Mouse (Mus musculus) CH12.LX (cell line): ENCODE measurements around the gene Rnf181. TPM values are rescaled to one million over a fixed set of nuclear protein-coding genes. Genes with fewer than 3 reads are reported as not detected.

Source experiments
- DNase-seq: peaks from one replicate; pipeline ENCODE4 v3.0.0-alpha.2; 2013; ENCODE audit errors: extremely low read depth
- H3K27ac ChIP-seq: 2 replicates; pipeline ENCODE4 v1.5.1; 2012; ENCODE audit warnings: low read depth, mild to moderate bottlenecking, control low read depth, moderate library complexity; ENCODE audit not compliant: insufficient read depth
- H3K27me3 ChIP-seq: replicated peaks from 2 replicates; pipeline ENCODE3; 2012; ENCODE audit warnings: inconsistent platforms
- H3K36me3 ChIP-seq, 2 experiments: replicated peaks in 1 of 2; 2 replicates each; pipeline versions ENCODE3 to v1.6.1; 2012; ENCODE audit warnings: inconsistent platforms in 1 of 2, low read length in 1 of 2, mild to moderate bottlenecking in 1 of 2, mixed read lengths in 1 of 2, moderate library complexity in 1 of 2; ENCODE audit not compliant: control insufficient read depth in 1 of 2, insufficient read depth in 1 of 2
- H3K4me1 ChIP-seq, 2 experiments: 2 replicates each; pipeline ENCODE4 v1.6.1; 2012; ENCODE audit warnings: inconsistent platforms in 1 of 2, moderate library complexity in 1 of 2; ENCODE audit not compliant: insufficient read depth in 2 of 2, control insufficient read depth in 1 of 2
- H3K4me2 ChIP-seq: 2 replicates; pipeline ENCODE4 v1.6.1; 2012; ENCODE audit warnings: low read depth, mild to moderate bottlenecking, control low read depth; ENCODE audit not compliant: poor library complexity, insufficient read depth, severe bottlenecking
- H3K4me3 ChIP-seq, 3 experiments: fragments of 150-350 bp in 1 of 3; sonication (generic) in 1 of 3; replicated peaks in 1 of 3; 2 replicates each; pipeline versions ENCODE3 to v1.5.1; 2011 to 2012; ENCODE audit warnings: low read depth in 2 of 3, low read length in 2 of 3, mild to moderate bottlenecking in 2 of 3, moderate library complexity in 2 of 3, control low read depth in 1 of 3, improper control_type of control experiment in 1 of 3, inconsistent platforms in 1 of 3, mixed read lengths in 1 of 3; ENCODE audit not compliant: poor library complexity in 1 of 3
- H3K79me2 ChIP-seq: replicated peaks from 2 replicates; pipeline ENCODE4 v1.6.1; 2012; ENCODE audit warnings: mild to moderate bottlenecking, moderate library complexity; ENCODE audit not compliant: control insufficient read depth, poor library complexity, insufficient read depth, severe bottlenecking; ENCODE audit errors: extremely low read depth
- H3K9ac ChIP-seq: 2 replicates; pipeline ENCODE4 v1.6.1; 2012; ENCODE audit warnings: low read depth, mild to moderate bottlenecking, control low read depth, moderate library complexity; ENCODE audit not compliant: insufficient read depth
- H3K9me3 ChIP-seq: replicated peaks from 2 replicates; pipeline ENCODE3; 2012; ENCODE audit warnings: low read length, inconsistent platforms, mixed read lengths
- BHLHE40 ChIP-seq: IDR thresholded peaks from 2 replicates; pipeline ENCODE4 v1.6.1; 2011; ENCODE audit warnings: mild to moderate bottlenecking, low read depth, low read length, improper control_type of control experiment
- CHD2 ChIP-seq: IDR thresholded peaks from 2 replicates; pipeline ENCODE4 v1.6.1; 2011; ENCODE audit warnings: low read length, improper control_type of control experiment
- ELF1 ChIP-seq: IDR thresholded peaks from 2 replicates; pipeline ENCODE4 v1.6.1; 2014; ENCODE audit warnings: low read depth, mild to moderate bottlenecking, inconsistent platforms, low read length, improper control_type of control experiment
- ETS1 ChIP-seq: conservative IDR thresholded peaks from 2 replicates; pipeline ENCODE4 v1.6.1; 2012; ENCODE audit warnings: low read depth, mild to moderate bottlenecking, inconsistent platforms, low read length, improper control_type of control experiment, moderate library complexity
- GABPA ChIP-seq: IDR thresholded peaks from 2 replicates; pipeline ENCODE4 v1.6.1; 2012; ENCODE audit warnings: low read depth, low read length, improper control_type of control experiment, inconsistent platforms; ENCODE audit not compliant: insufficient replicate concordance
- HCFC1 ChIP-seq: IDR thresholded peaks from 2 replicates; pipeline ENCODE4 v1.6.1; 2012; ENCODE audit warnings: low read depth, mild to moderate bottlenecking, inconsistent platforms, low read length, improper control_type of control experiment
- MAX ChIP-seq: IDR thresholded peaks from 2 replicates; pipeline ENCODE4 v1.6.1; 2011; ENCODE audit warnings: low read length, improper control_type of control experiment
- MYC ChIP-seq: IDR thresholded peaks from 2 replicates; pipeline ENCODE4 v1.6.1; 2011; ENCODE audit warnings: low read depth, mild to moderate bottlenecking, improper control_type of control experiment, low read length
- PAX5 ChIP-seq: IDR thresholded peaks from 2 replicates; pipeline ENCODE4 v1.6.1; 2012; ENCODE audit warnings: low read length, inconsistent platforms, mixed read lengths
- POLR2AphosphoS2 ChIP-seq: IDR thresholded peaks from 2 replicates; pipeline ENCODE4 v1.6.1; 2011; ENCODE audit warnings: low read depth, low read length, improper control_type of control experiment
- RAD21 ChIP-seq: IDR thresholded peaks from 2 replicates; pipeline ENCODE4 v1.6.1; 2011; ENCODE audit warnings: low read depth, mild to moderate bottlenecking, low read length, improper control_type of control experiment, moderate library complexity
- SIN3A ChIP-seq: IDR thresholded peaks from 2 replicates; pipeline ENCODE4 v1.6.1; 2012; ENCODE audit warnings: low read length, improper control_type of control experiment, inconsistent platforms
- UBTF ChIP-seq: IDR thresholded peaks from 2 replicates; pipeline ENCODE4 v1.6.1; 2012; ENCODE audit warnings: low read depth, mild to moderate bottlenecking, inconsistent platforms, low read length, improper control_type of control experiment, moderate library complexity
- USF1 ChIP-seq: IDR thresholded peaks from 2 replicates; pipeline ENCODE4 v1.6.1; 2014; ENCODE audit warnings: low read depth, mild to moderate bottlenecking, inconsistent platforms, low read length, improper control_type of control experiment
- ZC3H11A ChIP-seq: IDR thresholded peaks from 2 replicates; pipeline ENCODE4 v1.6.1; 2012; ENCODE audit warnings: low read depth, mild to moderate bottlenecking, inconsistent platforms, low read length, improper control_type of control experiment
- ZKSCAN1 ChIP-seq: IDR thresholded peaks from 2 replicates; pipeline ENCODE4 v1.6.1; 2012; ENCODE audit warnings: low read depth, inconsistent platforms, low read length, improper control_type of control experiment, borderline replicate concordance
- ZMIZ1 ChIP-seq: IDR thresholded peaks from 2 replicates; pipeline ENCODE4 v1.6.1; 2012; ENCODE audit warnings: low read depth, mild to moderate bottlenecking, inconsistent platforms, low read length, improper control_type of control experiment
- dilution Hi-C: fragments of 300-500 bp; cut with MboI; formaldehyde crosslinking; loops from 2 replicates; pipeline ENCODE4 v1.14.3; 2020; ENCODE audit warnings: low sequenced_read_pairs; ENCODE audit not compliant: extremely low pct_unique_long_range_greater_than_20kb, extremely low pct_ligation_motif_present
- in situ Hi-C: fragments of 300-500 bp; cut with MboI; formaldehyde crosslinking; loops from 3 replicates; pipeline ENCODE4 v1.14.3; 2019; ENCODE audit warnings: low sequenced_read_pairs, low pct_ligation_motif_present, low pct_unique_long_range_greater_than_20kb, mixed read lengths
- polyA plus RNA-seq: library from polyadenylated mRNA; unstranded; fragments of >175 nt; gene quantifications from 2 replicates; pipeline ENCODE4 v1.2.1, GENCODE M21; 2012; ENCODE audit warnings: low read depth; ENCODE audit not compliant: insufficient read length
- total RNA-seq, 2 experiments: library from RNA; depleted of rRNA; stranded (reverse); fragments of 300-350 nt in 1 of 2; fragments of >200 nt in 1 of 2; gene quantifications; 2 replicates each; pipeline ENCODE4 v1.2.3; 2012 to 2014

The Rnf181 gene
- total and polyA plus RNA-seq, 3 experiments = 63.2 to 88.7 (median 83.2) TPM

DNA sequence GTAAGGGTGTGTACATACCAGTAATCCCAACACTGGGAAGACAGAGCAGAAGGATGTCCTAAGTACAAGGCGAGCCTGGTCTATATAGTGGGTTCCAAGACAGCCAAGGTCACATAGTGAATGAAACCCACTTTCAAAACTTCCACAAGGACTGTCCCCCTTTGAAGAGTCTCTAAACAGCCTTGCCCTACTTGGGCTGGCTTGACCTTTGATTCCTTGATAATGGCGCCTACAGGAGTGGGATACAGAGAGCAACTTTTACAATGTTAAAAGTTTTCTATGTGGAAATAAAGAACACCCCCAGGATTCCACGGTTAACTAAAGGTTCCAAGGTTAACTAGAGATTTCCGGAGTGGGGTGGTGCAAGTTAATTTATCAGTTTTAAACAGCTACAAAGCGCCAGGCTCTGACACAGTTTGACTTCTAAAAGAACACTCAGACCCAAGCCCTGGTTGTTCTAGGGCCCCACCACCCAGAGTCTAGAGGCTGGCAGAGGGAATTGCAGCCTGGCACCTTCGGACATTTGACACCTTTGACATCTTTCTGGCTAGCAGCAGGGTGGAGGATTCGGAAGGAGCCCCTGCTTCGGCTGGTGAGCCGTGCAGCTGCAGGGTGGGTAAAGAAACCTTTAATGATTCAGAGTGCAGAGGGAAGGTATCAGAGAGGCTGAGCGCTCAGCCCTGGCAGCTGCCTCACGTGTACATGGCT, 6.7 kb downstream of the Rnf181 start:
- Histone ChIP-seq H3K9me3 (peaks cover 5% of the 10 kb centered on the region), H3K79me2 (peaks cover 15% of the 10 kb centered on the region), H3K9ac (no peak overlapping the region), H3K4me2 (no peak overlapping the region), H3K27ac (no peak overlapping the region), H3K36me3 (peaks cover 42 to 61% of the 10 kb centered on the region in 2 experiments), H3K4me1 (peaks cover 3 to 18% of the 10 kb centered on the region in 2 experiments; a peak in 3 of 4 replicates), H3K4me3 (no peak overlapping the region), H3K27me3 (no peaks in the 10 kb centered on the region)
- no peak for TF ChIP-seq ZC3H11A
- TF ChIP-seq MYC = no peak
- no peak for TF ChIP-seq USF1
- TF ChIP-seq PAX5 = no peak
- in situ Hi-C loops = no loop called here
- dilution Hi-C loops = no loop called here
- no peak for DNase-seq

GRCm38 (mm10) chr6:72359343-72359742, 7.4 kb downstream of the Rnf181 start:
- TF ChIP-seq UBTF (no peak), CHD2 (no peak), HCFC1 (no peak), RAD21 (no peak), SIN3A (no peak), USF1 (no peak), ZMIZ1 (no peak), GABPA (no peak), BHLHE40 (no peak), MAX (no peak), ZKSCAN1 (no peak), ETS1 (no peak), ELF1 (no peak), POLR2AphosphoS2 (no peak)
- Histone ChIP-seq H3K27me3 (no peaks in the 10 kb centered on the region), H3K4me1 (peaks cover 3 to 18% of the 10 kb centered on the region in 2 experiments; a peak in 3 of 4 replicates), H3K9ac (no peak overlapping the region), H3K4me3 (no peak overlapping the region), H3K4me2 (no peak overlapping the region), H3K79me2 (peaks cover 15% of the 10 kb centered on the region), H3K36me3 (peaks cover 45 to 68% of the 10 kb centered on the region in 2 experiments), H3K27ac (no peak overlapping the region), H3K9me3 (peaks cover 7% of the 10 kb centered on the region)
- dilution Hi-C loops = no loop called here
- in situ Hi-C loops = no loop called here
- DNase-seq = no peak
